ENCODE assay signal across 11 mouse cellular contexts in the genomic region with DNA sequence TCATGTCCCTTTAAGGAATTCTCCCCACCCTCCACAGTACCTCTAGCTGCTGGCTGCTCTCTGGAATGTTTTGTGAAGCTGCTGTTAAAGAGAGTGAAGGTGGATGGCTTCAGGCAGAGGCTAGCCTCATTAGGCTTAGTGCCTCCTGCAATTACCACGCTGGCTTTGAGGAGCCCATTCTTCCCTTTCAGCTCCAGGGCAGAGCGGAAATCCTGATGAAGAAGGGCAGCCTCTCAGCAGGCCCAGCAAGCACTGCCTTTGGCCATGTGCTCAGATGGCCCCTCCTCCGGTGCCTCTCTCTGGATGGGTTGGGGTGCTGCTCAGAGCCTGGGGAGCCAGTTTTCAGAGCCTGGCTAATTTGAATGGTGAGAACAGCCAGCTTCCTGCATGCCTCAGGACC. TPM values are rescaled to one million over a fixed set of nuclear protein-coding genes. Genes with fewer than 3 reads are reported as not detected.
A peak's percentile ranks its signal among the peaks of the same experiment; 100 is the strongest.
DNase-seq lines count a peak whose midpoint lies in the region; ATAC-seq lines count a peak whose summit lies in the region.
"Had no signal": no experiment of that assay in that cellular context is flagged by ENCODE, and none has a peak within 500 bp of the region (broad histone marks: within the 10 kb centered on the region; RNA-seq: fewer than 3 reads in every experiment).

No protein-coding gene starts in this region.

- H3K4me3 ChIP-seq in embryonic facial prominence, embryonic 14.5 days (ENCODE audit: low read depth, low read length): no peak overlapping the region
- H3K4me3 ChIP-seq in limb, embryonic 11.5 days (ENCODE audit: low read depth, low read length): no peak overlapping the region
- H3K4me3 ChIP-seq: lung, embryonic 15.5 days had no signal

- WGBS in embryonic facial prominence, embryonic 14.5 days: 42% methylated on average over 3 of the region's 3 CpGs
- 25% methylated on average over 3 of the region's 3 CpGs for WGBS in limb, embryonic 11.5 days

- H3K36me3 ChIP-seq in embryonic facial prominence, embryonic 14.5 days (ENCODE audit: control insufficient read depth, insufficient read depth, low read length): no peaks in the 10 kb centered on the region
- H3K36me3 ChIP-seq in limb, embryonic 11.5 days (ENCODE audit: control insufficient read depth, insufficient read depth, low read length): no peaks in the 10 kb centered on the region
- H3K36me3 ChIP-seq: lung, embryonic 15.5 days had no signal

- no peak overlapping the region for H3K27ac ChIP-seq in embryonic facial prominence, embryonic 14.5 days (replicated peaks; ENCODE audit: low read depth, low read length)
- H3K27ac ChIP-seq in limb, embryonic 11.5 days (replicated peaks; ENCODE audit: low read depth, low read length): peak overlapping the region; percentile 36
- H3K27ac ChIP-seq: kidney, postnatal 0 days; lung, embryonic 15.5 days had no signal

- H3K9me3 ChIP-seq in embryonic facial prominence, embryonic 14.5 days (ENCODE audit: control insufficient read depth, low read length): peaks cover 11% of the 10 kb centered on the region
- peaks cover 4% of the 10 kb centered on the region; the same call in 1 of the 2 replicates for H3K9me3 ChIP-seq in limb, embryonic 11.5 days (ENCODE audit: control insufficient read depth, low read length)
- H3K9me3 ChIP-seq: lung, embryonic 15.5 days had no signal

- no peaks in the 10 kb centered on the region for H3K27me3 ChIP-seq in embryonic facial prominence, embryonic 14.5 days (replicated peaks; ENCODE audit: control insufficient read depth, insufficient read depth, low read length)
- H3K27me3 ChIP-seq in limb, embryonic 11.5 days (ENCODE audit: control insufficient read depth, insufficient read depth, low read length): no peaks in the 10 kb centered on the region
- H3K27me3 ChIP-seq: lung, embryonic 15.5 days had no signal

- no peak overlapping the region for H3K9ac ChIP-seq in embryonic facial prominence, embryonic 14.5 days (ENCODE audit: low read depth, low read length)
- H3K9ac ChIP-seq in limb, embryonic 11.5 days (ENCODE audit: low read length): peak overlapping the region; percentile 27; the same call in 1 of the 2 replicates
- H3K9ac ChIP-seq: lung, embryonic 15.5 days had no signal

- ATAC-seq in embryonic facial prominence, embryonic 14.5 days (ENCODE audit: low read depth): peak; percentile 79
- ATAC-seq in limb, embryonic 11.5 days (ENCODE audit: insufficient number of reproducible peaks, low FRiP score, low TSS enrichment, low read depth): no peak
- ATAC-seq in cerebellum, adult (ENCODE audit: insufficient number of reproducible peaks, low FRiP score, low TSS enrichment): no peak; the same call in 1 of the 2 replicates

- no peak overlapping the region for H3K4me2 ChIP-seq in embryonic facial prominence, embryonic 14.5 days (ENCODE audit: low read depth, low read length)
- H3K4me2 ChIP-seq in limb, embryonic 11.5 days (ENCODE audit: low read depth, severe bottlenecking): no peak overlapping the region
- H3K4me2 ChIP-seq: lung, embryonic 15.5 days had no signal

- peaks cover 11% of the 10 kb centered on the region for H3K4me1 ChIP-seq in embryonic facial prominence, embryonic 14.5 days (ENCODE audit: control insufficient read depth, insufficient read depth, low read length)
- peaks cover 14% of the 10 kb centered on the region for H3K4me1 ChIP-seq in limb, embryonic 11.5 days (ENCODE audit: control insufficient read depth, insufficient read depth, low read length)
- H3K4me1 ChIP-seq: lung, embryonic 15.5 days had no signal

- DNase-seq in layer of hippocampus, adult 9-11 months: peak; percentile 22
- DNase-seq in layer of hippocampus, adult 11-12 months (ENCODE audit: low spot score): no peak
- DNase-seq in embryonic facial prominence, embryonic 14.5 days (ENCODE audit: low spot score): peak; percentile 72
- DNase-seq in limb, embryonic 11.5 days (ENCODE audit: low spot score): peak; percentile 50
- peak; percentile 90 for DNase-seq in retina, postnatal 1 day
- no peak for DNase-seq in B cell, adult 2 months
- DNase-seq: gastrocnemius, postnatal 14 days; heart, postnatal 14 days had no signal

RNA-seq across cellular contexts. Expression of a gene that starts 18.9 kb away (rescaled TPM):
- polyA plus RNA-seq in embryonic facial prominence, embryonic 14.5 days (2014; fragmentation: Nextera tagmentation; extraction: Ambion mirVana): 126 and 202 TPM in 2 replicates
- polyA plus RNA-seq in limb, embryonic 11.5 days (2014; fragmentation: Nextera tagmentation; extraction: Ambion mirVana): 145 and 157 TPM in 2 replicates

Comparison
In these comparisons a context has a peak if more than half of its experiments do, and no peak if none do; other contexts are left out.
1. DNase-seq: peak in layer of hippocampus, adult 9-11 months (single experiment), embryonic facial prominence, embryonic 14.5 days (single experiment), limb, embryonic 11.5 days (single experiment) and retina, postnatal 1 day (single experiment); none in layer of hippocampus, adult 11-12 months (single experiment) and B cell, adult 2 months (0 of 2).